Mouse (Mus musculus) heart, embryonic 10.5 days (tissue): ENCODE results near the gene Rbak. TPM values are rescaled to one million over a fixed set of nuclear protein-coding genes. Genes with fewer than 3 reads are reported as not detected.
"Not testable (repeated sequence)": the region's sequence is repeated elsewhere in the genome, so short reads cannot be mapped to it uniquely, and the experiment has no call there.

ENCODE experiments used
- DNase-seq: peaks from one replicate; pipeline ENCODE4 v3.0.0-alpha.2; 2017; ENCODE audit warnings: low spot score
- H3K27ac ChIP-seq: fragments of 300-500 bp; sonication (generic); 2 replicates; pipeline ENCODE4 v1.5.1; 2016; ENCODE audit warnings: mild to moderate bottlenecking
- H3K27me3 ChIP-seq: fragments of 300-500 bp; sonication (generic); 2 replicates; pipeline ENCODE4 v1.6.1; 2016; ENCODE audit warnings: mild to moderate bottlenecking; ENCODE audit not compliant: poor library complexity, insufficient read depth, severe bottlenecking
- H3K36me3 ChIP-seq: fragments of 300-500 bp; sonication (generic); 2 replicates; pipeline ENCODE4 v1.6.1; 2016; ENCODE audit warnings: mild to moderate bottlenecking, moderate library complexity
- H3K4me1 ChIP-seq: fragments of 300-500 bp; sonication (generic); 2 replicates; pipeline ENCODE4 v1.6.1; 2016; ENCODE audit warnings: mild to moderate bottlenecking
- H3K4me3 ChIP-seq: fragments of 300-500 bp; sonication (generic); 2 replicates; pipeline ENCODE4 v1.5.1; 2016; ENCODE audit warnings: mild to moderate bottlenecking, moderate library complexity
- H3K9me3 ChIP-seq: fragments of 300-500 bp; sonication (generic); 2 replicates; pipeline ENCODE4 v1.6.1; 2016; ENCODE audit warnings: mild to moderate bottlenecking, moderate library complexity
- WGBS: fragments of 180-500 bp; shearing (Covaris S2); methylation state at CpG from one replicate; pipeline ENCODE4 v1.1.7; 2016; 5-methylcytosine and 5-hydroxymethylcytosine counted together
- polyA plus RNA-seq: library from polyadenylated mRNA; unstranded; fragments of >200 nt; fragmentation: Nextera tagmentation; extraction: Ambion mirVana; gene quantifications from 2 replicates; pipeline ENCODE4 v1.2.1, GENCODE M21; 2016

Gene Rbak
- polyA plus RNA-seq = 8.9 and 12.3 TPM in 2 replicates

- Histone ChIP-seq H3K4me3 (peak within 1 kb of the TSS; percentile 78), H3K36me3 (peaks cover 30% of the 10 kb centered on the region), H3K27ac (peak within 1 kb of the TSS; percentile 90), H3K27me3 (no peaks in the 10 kb centered on the region), H3K4me1 (peaks cover 17% of the 10 kb centered on the region), H3K9me3 (no peaks in the 10 kb centered on the region)
- WGBS = under 1% methylated on average over 58 of the region's 58 CpGs
- DNase-seq = peak; percentile 97
These were observed at the start of gene Rbak, which contains the start of gene Spdye4b for GRCm38 (mm10) chr5:143180255-143181076. Gene Rbak, minus strand, starts transcription at chr5:143180775. Gene Spdye4b, plus strand, starts transcription at chr5:143181017.

GRCm38 (mm10) chr5:143226790-143227189 lies 46.2 kb upstream of the Rbak start, which contains the start of gene Spdye4a:
Gene Spdye4a, minus strand, starts transcription at chr5:143226890.
- Histone ChIP-seq H3K9me3 (no peaks in the 10 kb centered on the region), H3K36me3 (no peaks in the 10 kb centered on the region), H3K27ac (no peak within 1 kb of the TSS), H3K27me3 (no peaks in the 10 kb centered on the region; the same call in 1 of the 2 replicates), H3K4me1 (no peaks in the 10 kb centered on the region), H3K4me3 (no peak within 1 kb of the TSS)
- DNase-seq = no peak
- 73% methylated on average over 3 of the region's 3 CpGs for WGBS

GRCm38 (mm10) chr5:143222287-143222686 lies 41.7 kb upstream of the Rbak start:
- Histone ChIP-seq H3K27me3 (no peaks in the 10 kb centered on the region; the same call in 1 of the 2 replicates), H3K4me1 (no peaks in the 10 kb centered on the region), H3K36me3 (no peaks in the 10 kb centered on the region), H3K27ac (no peak overlapping the region), H3K9me3 (no peaks in the 10 kb centered on the region), H3K4me3 (no peak overlapping the region)
- WGBS = 71% methylated on average over 1 of the region's 1 CpGs
- DNase-seq = no peak

DNA sequence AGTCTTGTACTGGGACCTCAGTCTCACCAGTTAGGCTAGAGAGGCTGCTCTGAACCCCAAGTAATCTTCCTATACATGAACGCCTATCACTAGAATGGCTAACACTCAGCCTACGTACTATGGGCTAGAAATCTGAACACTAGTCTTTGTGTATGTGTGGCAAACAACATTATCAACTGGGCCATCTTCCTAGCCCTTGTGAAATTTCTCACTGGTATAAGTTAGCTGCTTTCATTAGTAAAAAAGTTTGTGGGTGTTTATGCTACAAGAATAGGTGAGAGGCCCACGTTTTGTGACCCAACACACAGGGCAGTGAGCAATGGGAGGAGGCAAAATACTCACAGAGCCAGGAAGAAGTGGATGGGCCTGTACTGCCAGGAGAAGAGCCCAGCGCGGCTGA lies 40.4 kb upstream of the Rbak start:
- Histone ChIP-seq H3K9me3 (no peaks in the 10 kb centered on the region), H3K4me3 (no peak overlapping the region), H3K36me3 (no peaks in the 10 kb centered on the region), H3K4me1 (no peaks in the 10 kb centered on the region), H3K27ac (no peak overlapping the region), H3K27me3 (no peaks in the 10 kb centered on the region; the same call in 1 of the 2 replicates)
- WGBS = 71% methylated on average over 5 of the region's 5 CpGs
- no peak for DNase-seq

- WGBS = 80% methylated on average over 2 of the region's 2 CpGs
- H3K4me3 ChIP-seq = no peak overlapping the region
- no peaks in the 10 kb centered on the region for H3K4me1 ChIP-seq
- no peaks in the 10 kb centered on the region for H3K27me3 ChIP-seq
- no peak overlapping the region for H3K27ac ChIP-seq
- peaks cover 1% of the 10 kb centered on the region for H3K9me3 ChIP-seq
- H3K36me3 ChIP-seq = no peaks in the 10 kb centered on the region
- no peak for DNase-seq
These were observed 33.3 kb upstream of the Rbak start for GRCm38 (mm10) chr5:143213832-143214231.

- Histone ChIP-seq H3K27me3 (no peaks in the 10 kb centered on the region), H3K36me3 (no peaks in the 10 kb centered on the region), H3K4me1 (no peaks in the 10 kb centered on the region), H3K9me3 (peaks cover 6% of the 10 kb centered on the region), H3K27ac (no peak overlapping the region), H3K4me3 (no peak overlapping the region)
- no peak for DNase-seq
- 72% methylated on average over 3 of the region's 3 CpGs for WGBS
These were observed 24.4 kb upstream of the Rbak start for GRCm38 (mm10) chr5:143205015-143205414.

- no peaks in the 10 kb centered on the region for H3K36me3 ChIP-seq
- WGBS = 70% methylated on average over 4 of the region's 4 CpGs
- H3K4me3 ChIP-seq = no peak overlapping the region
- no peak overlapping the region for H3K27ac ChIP-seq
- no peaks in the 10 kb centered on the region for H3K9me3 ChIP-seq
- no peaks in the 10 kb centered on the region for H3K27me3 ChIP-seq
- no peaks in the 10 kb centered on the region for H3K4me1 ChIP-seq
- no peak for DNase-seq
These were observed 15.9 kb upstream of the Rbak start for GRCm38 (mm10) chr5:143196506-143196905.

DNA sequence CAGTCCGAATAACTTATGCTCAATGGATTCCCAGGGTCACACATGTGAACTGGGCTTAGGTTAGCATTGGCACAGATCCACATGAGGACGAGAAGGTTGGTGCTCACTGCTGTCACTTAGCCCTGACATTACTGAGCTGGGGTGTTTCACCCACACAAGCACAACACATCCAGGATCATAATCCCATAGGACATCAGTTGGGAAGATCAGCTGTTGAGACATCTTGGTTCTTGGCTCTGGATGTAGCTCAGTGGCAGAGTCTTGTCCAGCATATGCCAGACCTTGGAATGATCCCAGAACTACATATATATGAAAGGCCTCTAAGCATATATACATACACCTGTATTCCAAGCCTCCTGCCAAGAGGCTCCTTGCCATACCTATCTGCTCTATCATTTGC lies 14.6 kb upstream of the Rbak start:
- Histone ChIP-seq H3K4me3 (no peak overlapping the region), H3K27ac (no peak overlapping the region), H3K4me1 (no peaks in the 10 kb centered on the region), H3K27me3 (no peaks in the 10 kb centered on the region), H3K9me3 (no peaks in the 10 kb centered on the region), H3K36me3 (no peaks in the 10 kb centered on the region)
- no peak for DNase-seq
- WGBS = 58% methylated on average over 2 of the region's 2 CpGs

DNA sequence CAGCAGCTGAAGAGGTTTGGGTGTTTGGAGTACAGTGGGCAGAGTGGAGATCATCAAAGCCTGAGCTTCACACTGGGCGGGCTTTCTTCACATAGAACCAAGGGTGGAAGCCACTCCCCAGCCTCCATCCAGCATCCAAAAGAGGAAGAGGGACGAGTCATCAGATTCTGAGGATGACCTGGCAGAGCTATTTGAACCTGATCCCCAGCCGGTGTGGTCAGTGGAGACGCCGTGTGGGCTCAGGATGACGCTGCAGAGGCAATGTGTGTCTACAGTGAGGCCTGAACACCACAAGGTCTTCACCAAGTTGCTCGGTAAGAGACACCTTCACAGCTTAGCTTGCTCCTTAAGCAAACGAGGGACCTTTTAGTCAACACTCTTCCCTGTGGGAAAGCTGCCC lies 14.2 kb upstream of the Rbak start:
- H3K9me3 ChIP-seq, H3K27me3 ChIP-seq, H3K27ac ChIP-seq, H3K4me1 ChIP-seq, H3K36me3 ChIP-seq, H3K4me3 ChIP-seq: not testable (repeated sequence)
- DNase-seq = peak; percentile 73
- WGBS = 67% methylated on average over 8 of the region's 8 CpGs

- H3K4me1 ChIP-seq = no peaks in the 10 kb centered on the region
- H3K27me3 ChIP-seq = no peaks in the 10 kb centered on the region
- 87% methylated on average over 8 of the region's 8 CpGs for WGBS
- H3K9me3 ChIP-seq = no peaks in the 10 kb centered on the region
- H3K36me3 ChIP-seq = no peaks in the 10 kb centered on the region
- no peak overlapping the region for H3K4me3 ChIP-seq
- no peak overlapping the region for H3K27ac ChIP-seq
- DNase-seq = peak; percentile 59
These were observed 12.2 kb upstream of the Rbak start for GRCm38 (mm10) chr5:143192806-143193205.

DNA sequence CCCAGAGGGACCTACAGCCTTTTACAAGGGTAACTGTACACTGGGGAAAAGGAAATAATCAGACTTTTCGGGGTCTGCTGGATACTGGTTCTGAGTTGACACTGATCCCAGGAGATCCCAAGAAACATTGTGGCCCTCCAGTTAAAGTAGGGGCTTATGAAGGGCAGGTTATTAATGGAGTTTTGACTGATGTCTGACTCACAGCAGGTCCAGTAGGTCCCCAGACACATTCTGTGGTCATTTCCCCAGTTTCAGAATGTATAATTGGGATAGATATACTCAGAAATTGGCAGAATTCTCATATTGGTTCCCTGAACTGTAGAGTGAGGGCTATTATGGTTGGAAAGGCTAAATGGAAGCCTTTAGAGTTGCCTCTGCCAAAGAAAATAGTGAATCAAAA lies 7.4 kb upstream of the Rbak start:
- not testable (repeated sequence) for H3K27ac ChIP-seq, DNase-seq, H3K4me1 ChIP-seq, H3K36me3 ChIP-seq, H3K27me3 ChIP-seq, H3K9me3 ChIP-seq, H3K4me3 ChIP-seq
- WGBS = 83% methylated on average over 1 of the region's 1 CpGs

DNA sequence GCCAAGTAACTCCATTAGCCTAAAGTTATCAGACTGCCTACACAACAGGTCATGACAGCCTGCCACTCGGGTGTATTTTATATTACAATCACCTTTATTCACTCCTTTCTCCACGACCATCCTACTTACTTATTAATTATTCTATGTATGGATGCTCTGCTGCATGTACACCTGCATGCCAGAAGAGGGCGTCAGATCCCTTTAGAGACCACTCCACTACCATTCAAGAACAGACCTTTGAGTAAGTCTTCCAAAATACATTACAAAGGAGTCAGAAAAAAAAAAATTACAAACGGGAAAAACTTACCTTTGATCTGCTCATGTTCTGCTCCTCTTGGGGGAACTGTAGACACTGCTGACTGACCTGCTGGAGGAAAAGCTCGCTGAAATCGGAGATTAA lies 1.4 kb downstream of the Rbak start:
- WGBS = 42% methylated on average over 6 of the region's 6 CpGs
- DNase-seq = no peak
- no peak overlapping the region for H3K27ac ChIP-seq
- no peaks in the 10 kb centered on the region for H3K9me3 ChIP-seq
- no peak overlapping the region for H3K4me3 ChIP-seq
- H3K36me3 ChIP-seq = peaks cover 43% of the 10 kb centered on the region
- no peaks in the 10 kb centered on the region for H3K27me3 ChIP-seq
- H3K4me1 ChIP-seq = peaks cover 17% of the 10 kb centered on the region

- Histone ChIP-seq H3K36me3 (peaks cover 58% of the 10 kb centered on the region), H3K27ac (no peak overlapping the region)
- 84% methylated on average over 3 of the region's 3 CpGs for WGBS
These were observed 2.9 kb downstream of the Rbak start for GRCm38 (mm10) chr5:143177541-143178200.

More at GRCm38 (mm10) chr5:143177541-143178200, 2.9 kb downstream of the Rbak start:
- no peak for DNase-seq
- Histone ChIP-seq H3K4me3 (no peak overlapping the region), H3K4me1 (peaks cover 17% of the 10 kb centered on the region), H3K27me3 (no peaks in the 10 kb centered on the region), H3K9me3 (no peaks in the 10 kb centered on the region)
